Mouse (Mus musculus) midbrain, postnatal 0 days (tissue): Measurements from ENCODE around the gene Synpo2. TPM values are rescaled to one million over a fixed set of nuclear protein-coding genes. Genes with fewer than 3 reads are reported as not detected.

Experiments
- ATAC-seq: fragments of 200-750 bp; cut with Nextera tagmentation; 2 replicates; pipeline ENCODE4 v1.8.0; 2017; ENCODE audit warnings: moderate number of reproducible peaks, mild to moderate bottlenecking, moderate TSS enrichment, moderate library complexity; ENCODE audit not compliant: low FRiP score
- DNase-seq: peaks from one replicate; pipeline ENCODE4 v3.0.0-alpha.2; 2015; ENCODE audit warnings: low spot score
- H3K27ac ChIP-seq: fragments of 300-500 bp; sonication (generic); 2 replicates; pipeline ENCODE4 v1.5.1; 2014; ENCODE audit warnings: low read depth, mild to moderate bottlenecking, low read length, mixed read lengths
- H3K27me3 ChIP-seq: fragments of 300-500 bp; sonication (generic); 2 replicates; pipeline ENCODE4 v1.6.1; 2014; ENCODE audit warnings: low read length, control low read depth, mixed read lengths; ENCODE audit not compliant: insufficient read depth
- H3K36me3 ChIP-seq: fragments of 300-500 bp; sonication (generic); 2 replicates; pipeline ENCODE4 v1.6.1; 2014; ENCODE audit warnings: low read length, control low read depth, mixed read lengths; ENCODE audit not compliant: insufficient read depth
- H3K4me1 ChIP-seq: fragments of 300-500 bp; sonication (generic); 2 replicates; pipeline ENCODE4 v1.6.1; 2014; ENCODE audit warnings: mild to moderate bottlenecking, control low read depth, antibody characterized with exemption, low read length, mixed read lengths; ENCODE audit not compliant: insufficient read depth
- H3K4me2 ChIP-seq: fragments of 300-500 bp; sonication (generic); 2 replicates; pipeline ENCODE4 v1.6.1; 2014; ENCODE audit warnings: low read depth, mild to moderate bottlenecking, low read length, mixed read lengths; ENCODE audit not compliant: poor library complexity, severe bottlenecking
- H3K4me3 ChIP-seq: fragments of 300-500 bp; sonication (generic); 2 replicates; pipeline ENCODE4 v1.5.1; 2014; ENCODE audit warnings: low read depth, mild to moderate bottlenecking, low read length, moderate library complexity
- H3K9ac ChIP-seq: fragments of 300-500 bp; sonication (generic); replicated peaks from 2 replicates; pipeline ENCODE4 v1.6.1; 2014; ENCODE audit warnings: mild to moderate bottlenecking, low read length, moderate library complexity, mixed read lengths; ENCODE audit not compliant: poor library complexity, severe bottlenecking
- H3K9me3 ChIP-seq: fragments of 300-500 bp; sonication (generic); 2 replicates; pipeline ENCODE4 v1.6.1; 2016; ENCODE audit warnings: low read length, control low read depth
- CTCF ChIP-seq: IDR thresholded peaks from 2 replicates; pipeline ENCODE4 v1.5.1; 2016; ENCODE audit warnings: antibody characterized with exemption, mild to moderate bottlenecking
- WGBS: fragments of 180-500 bp; shearing (Covaris S2); extraction: QIAGEN DNeasy Blood & Tissue Kit; methylation state at CpG from one replicate; pipeline ENCODE4 v1.1.7; 2014; 5-methylcytosine and 5-hydroxymethylcytosine counted together
- polyA plus RNA-seq: library from polyadenylated mRNA; unstranded; fragments of >200 nt; fragmentation: Nextera tagmentation; extraction: Ambion mirVana; gene quantifications from 2 replicates; pipeline ENCODE4 v1.2.1, GENCODE M21; 2015
- total RNA-seq: library from RNA; depleted of rRNA; stranded (reverse); fragments of >200 nt; gene quantifications from 2 replicates; pipeline ENCODE4 v1.2.3, GENCODE M21; 2014

Synpo2 gene
- total and polyA plus RNA-seq, 2 experiments from 2014 or later, result 1.8 to 2.9 TPM

DNA sequence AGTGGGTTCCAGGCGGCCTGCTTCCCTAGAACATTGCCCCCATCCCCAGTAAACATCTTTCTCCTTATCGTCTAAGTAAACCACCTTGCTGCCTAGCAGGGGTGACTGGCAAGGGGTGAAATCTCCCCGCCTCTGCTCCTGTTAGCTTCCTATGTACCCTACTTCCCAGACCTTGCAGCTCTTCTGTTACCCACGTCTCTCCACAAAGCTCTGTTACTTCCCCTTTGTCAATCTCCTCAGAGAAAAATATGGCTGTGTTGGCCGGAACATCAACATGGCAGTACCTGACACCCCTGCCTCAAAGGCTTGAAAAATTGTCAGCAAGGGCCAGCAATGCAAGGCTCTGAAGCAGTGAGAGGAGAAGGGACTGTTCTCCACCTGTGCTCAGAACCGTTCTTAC is 94.9 kb downstream of the Synpo2 start:
- DNase-seq (no peak), ATAC-seq (no peak)
- H3K4me2 ChIP-seq, result no peak overlapping the region
- no peak for TF ChIP-seq CTCF
- H3K4me1 ChIP-seq, result no peaks in the 10 kb centered on the region
- no peak overlapping the region for H3K9ac ChIP-seq
- WGBS, result 88% methylated on average over 6 of the region's 6 CpGs
- H3K27me3 ChIP-seq, result no peaks in the 10 kb centered on the region
- H3K9me3 ChIP-seq, result no peaks in the 10 kb centered on the region
- no peak overlapping the region for H3K27ac ChIP-seq
- H3K4me3 ChIP-seq, result no peak overlapping the region
- no peaks in the 10 kb centered on the region for H3K36me3 ChIP-seq

GRCm38 (mm10) chr3:123140134-123140533 is 95.8 kb downstream of the Synpo2 start:
- H3K36me3 ChIP-seq, result no peaks in the 10 kb centered on the region
- no peaks in the 10 kb centered on the region for H3K9me3 ChIP-seq
- H3K4me3 ChIP-seq, result no peak overlapping the region
- no peak for TF ChIP-seq CTCF
- no peak overlapping the region for H3K4me2 ChIP-seq
- H3K4me1 ChIP-seq, result no peaks in the 10 kb centered on the region
- no peak overlapping the region for H3K27ac ChIP-seq
- ATAC-seq (no peak), DNase-seq (no peak)
- H3K27me3 ChIP-seq, result no peaks in the 10 kb centered on the region
- H3K9ac ChIP-seq, result no peak overlapping the region
- 100% methylated on average over 3 of the region's 3 CpGs for WGBS

- no peak overlapping the region for H3K4me2 ChIP-seq
- no peak overlapping the region for H3K9ac ChIP-seq
- no peak for ATAC-seq
- no peaks in the 10 kb centered on the region for H3K36me3 ChIP-seq
- no peaks in the 10 kb centered on the region for H3K27me3 ChIP-seq
- H3K9me3 ChIP-seq, result no peaks in the 10 kb centered on the region
- H3K27ac ChIP-seq, result no peak overlapping the region
- no peak for TF ChIP-seq CTCF
- no peak for DNase-seq
- H3K4me1 ChIP-seq, result no peaks in the 10 kb centered on the region
- H3K4me3 ChIP-seq, result no peak overlapping the region
- WGBS, result 71% methylated on average over 5 of the region's 5 CpGs
Observed at GRCm38 (mm10) chr3:123139619-123140018, 96.3 kb downstream of the Synpo2 start.

DNA sequence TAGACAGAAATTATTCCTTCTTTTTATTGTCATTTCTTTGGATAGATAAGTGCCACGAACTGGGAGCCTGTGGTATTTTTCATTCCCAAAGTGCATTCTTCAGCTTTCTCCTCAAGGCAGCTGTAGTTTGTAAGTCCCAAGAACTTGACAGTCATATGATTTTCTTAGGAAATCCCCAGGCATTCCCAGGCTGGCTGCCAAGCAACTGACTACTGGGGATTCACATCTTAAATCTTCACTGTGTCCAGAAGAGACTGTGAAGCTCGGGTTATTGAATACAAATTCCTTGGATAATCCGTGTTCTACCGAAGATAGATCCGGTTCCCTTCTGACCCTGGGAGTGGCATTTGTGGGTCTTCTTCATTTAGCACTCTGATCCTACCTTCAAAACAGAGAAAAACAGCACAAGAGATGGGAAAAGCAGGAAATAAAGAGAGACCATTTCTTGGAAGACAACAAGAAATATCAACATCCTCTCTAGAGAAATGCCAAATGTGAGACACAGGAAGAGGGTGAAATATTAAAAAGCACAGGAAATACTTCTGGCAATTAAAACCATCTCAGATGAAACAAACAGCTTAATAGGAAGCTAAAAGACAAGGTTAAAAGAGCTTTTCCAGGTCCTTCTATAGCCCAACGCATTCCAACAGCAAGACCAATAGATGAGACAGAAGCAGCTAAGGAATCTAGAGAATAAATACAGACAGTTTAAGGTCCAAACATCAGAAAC is 97.5 kb downstream of the Synpo2 start:
- ATAC-seq, result no peak
- 57% methylated on average over 6 of the region's 6 CpGs for WGBS
- Histone ChIP-seq H3K36me3 (no peaks in the 10 kb centered on the region), H3K9ac (no peak overlapping the region), H3K9me3 (no peaks in the 10 kb centered on the region), H3K4me1 (no peaks in the 10 kb centered on the region), H3K4me2 (no peak overlapping the region), H3K27ac (no peak overlapping the region), H3K4me3 (no peak overlapping the region), H3K27me3 (no peaks in the 10 kb centered on the region)
- TF ChIP-seq CTCF, result no peak
- DNase-seq, result peak; percentile 41

DNA sequence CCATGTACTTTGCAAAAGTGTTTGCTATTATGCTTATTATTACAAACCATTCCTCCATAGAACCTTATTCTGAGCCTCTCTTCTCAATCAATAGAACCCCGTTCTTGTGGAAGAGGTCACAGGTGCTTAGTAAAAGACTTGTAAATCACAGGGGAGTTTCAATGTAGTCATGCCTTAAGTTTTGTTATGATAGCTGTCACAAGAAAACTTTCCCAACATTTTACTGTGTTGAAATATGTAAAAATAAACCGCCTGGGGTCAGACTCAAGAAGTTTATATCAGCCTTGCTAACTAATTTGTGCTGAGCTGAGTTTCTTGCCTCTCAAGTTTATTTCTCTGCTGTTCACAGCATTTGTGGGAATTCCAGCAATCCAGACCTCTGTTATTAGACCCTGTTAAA is 103.8 kb downstream of the Synpo2 start:
- H3K9ac ChIP-seq, result no peak overlapping the region
- no peak for ATAC-seq
- H3K9me3 ChIP-seq, result no peaks in the 10 kb centered on the region
- H3K4me1 ChIP-seq, result no peaks in the 10 kb centered on the region
- no peak overlapping the region for H3K4me3 ChIP-seq
- no peak overlapping the region for H3K27ac ChIP-seq
- no peak for DNase-seq
- 82% methylated on average over 2 of the region's 2 CpGs for WGBS
- no peaks in the 10 kb centered on the region for H3K27me3 ChIP-seq
- no peak overlapping the region for H3K4me2 ChIP-seq
- H3K36me3 ChIP-seq, result no peaks in the 10 kb centered on the region
- TF ChIP-seq CTCF, result no peak

DNA sequence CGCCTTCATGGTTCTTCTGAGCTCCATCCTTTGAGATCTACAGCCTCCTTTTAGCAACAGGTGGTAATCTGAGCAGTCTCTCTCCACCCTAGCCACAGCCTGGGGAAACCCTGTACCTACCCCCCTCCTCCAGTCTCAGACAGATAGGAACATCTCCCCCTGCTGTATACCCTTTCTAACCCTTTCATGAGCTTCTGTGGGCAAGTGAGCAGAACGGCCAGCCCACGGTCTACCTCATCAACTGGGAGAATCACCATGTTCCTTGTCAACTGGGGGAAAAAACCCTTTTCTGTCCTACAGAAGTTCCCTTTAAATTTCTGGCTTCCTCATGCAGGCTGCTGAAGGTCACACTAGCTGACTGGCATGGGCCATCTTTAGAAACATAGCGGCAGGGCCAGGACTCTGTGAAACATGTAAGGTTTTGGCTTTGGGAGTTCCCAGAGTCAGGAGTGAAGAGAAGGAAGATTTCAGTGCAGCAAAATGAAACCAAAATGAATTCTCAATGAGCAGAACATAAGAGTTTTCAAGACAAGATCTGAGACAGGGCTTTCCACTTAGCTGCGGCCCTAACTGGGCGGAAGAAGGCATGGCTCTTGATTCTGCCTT is 104.7 kb downstream of the Synpo2 start:
- Histone ChIP-seq H3K36me3 (no peaks in the 10 kb centered on the region), H3K4me3 (no peak overlapping the region), H3K9ac (no peak overlapping the region), H3K9me3 (no peaks in the 10 kb centered on the region), H3K27me3 (no peaks in the 10 kb centered on the region), H3K4me2 (no peak overlapping the region), H3K4me1 (no peaks in the 10 kb centered on the region), H3K27ac (no peak overlapping the region)
- ATAC-seq (no peak), DNase-seq (no peak)
- TF ChIP-seq CTCF, result no peak
- WGBS, result 88% methylated on average over 6 of the region's 6 CpGs
